Mouse (Mus musculus): ENCODE results near the gene Ccdc162.
A peak's percentile ranks its signal among the peaks of the same experiment; 100 is the strongest.
"Not testable (repeated sequence)": the region's sequence is repeated elsewhere in the genome, so short reads cannot be mapped to it uniquely, and the experiment has no call there.

Ccdc162 gene

GRCm38 (mm10) chr10:41697040-41697439 lies 19.4 kb downstream of the Ccdc162 start:
- DNase-seq (ENCODE audit: low spot score in 2 of 2), result no peak

GRCm38 (mm10) chr10:41690978-41691377 lies 25.5 kb downstream of the Ccdc162 start:
- no peak for DNase-seq (ENCODE audit: low spot score in 2 of 2)

- DNase-seq (ENCODE audit: low spot score in 2 of 2), result peak in 1 of 2 experiments; percentile 54
Observed at GRCm38 (mm10) chr10:41689941-41690887, 26.2 kb downstream of the Ccdc162 start.

DNA sequence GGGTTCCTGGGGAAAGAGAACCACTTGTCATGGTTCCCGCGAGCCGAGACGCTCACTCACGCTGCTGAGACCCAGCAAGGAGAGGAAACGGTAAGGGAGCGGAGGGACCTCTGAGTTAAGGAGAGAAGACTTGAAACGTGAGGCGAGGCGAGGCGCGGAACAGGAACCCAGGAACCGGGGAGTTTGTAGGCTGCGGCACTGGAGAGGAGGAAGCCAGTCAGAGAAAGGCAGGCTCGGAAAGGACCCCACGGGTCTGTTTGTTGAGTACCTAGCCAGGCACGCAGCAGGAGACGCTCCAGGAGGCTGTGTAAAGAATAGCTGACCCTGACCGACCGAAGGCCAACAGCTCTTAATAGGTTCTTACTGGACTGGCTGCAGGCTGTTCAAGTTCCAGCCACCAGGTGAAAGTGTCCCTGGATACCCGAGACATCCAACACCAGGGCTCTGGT lies 31.9 kb downstream of the Ccdc162 start:
- DNase-seq (ENCODE audit: low spot score in 2 of 2), result no peak

DNA sequence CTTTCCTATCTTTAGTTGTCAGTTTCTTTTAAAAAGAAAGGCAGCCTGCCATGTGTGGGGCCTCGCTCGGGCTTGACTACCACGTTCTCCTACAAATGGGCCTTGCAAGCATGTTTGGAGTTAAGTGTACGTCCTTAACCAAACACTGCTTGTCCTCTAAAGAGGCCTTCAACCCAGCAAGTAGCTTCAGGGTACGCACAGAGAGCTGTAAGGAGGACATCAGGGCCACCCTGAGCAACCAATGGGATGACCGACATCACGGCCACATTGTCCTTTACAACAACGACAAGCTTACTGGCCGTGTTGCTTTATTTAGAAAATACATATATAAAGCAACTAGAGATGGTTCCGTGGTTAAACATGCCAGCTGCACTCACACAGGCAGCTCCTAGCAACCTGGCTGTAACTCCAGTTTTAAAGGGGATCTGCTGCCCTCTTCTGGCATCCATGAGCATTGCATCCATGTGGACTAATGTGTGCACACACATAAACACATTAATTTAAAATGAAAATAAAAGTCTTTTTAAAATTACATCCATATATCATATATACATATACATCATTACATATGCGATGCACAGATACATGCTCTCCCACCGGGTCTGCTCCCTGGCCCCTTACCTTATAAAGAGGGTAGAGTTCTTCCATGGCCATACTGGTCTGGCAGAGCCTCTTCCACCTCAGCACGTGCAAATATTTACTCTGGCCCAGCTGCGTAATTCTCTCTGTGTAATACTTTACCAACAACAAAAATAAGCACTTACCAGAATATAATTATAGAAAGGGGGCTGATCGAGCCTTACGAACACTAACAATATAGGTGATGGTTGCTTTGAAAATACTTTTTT lies 33.7 kb downstream of the Ccdc162 start:
- peak; percentile 56 to 84 for DNase-seq (ENCODE audit: low spot score in 2 of 2)

- peak; percentile 49 to 55 for DNase-seq (ENCODE audit: low spot score in 2 of 2)
Observed at GRCm38 (mm10) chr10:41678746-41679360, 37.6 kb downstream of the Ccdc162 start.

DNA sequence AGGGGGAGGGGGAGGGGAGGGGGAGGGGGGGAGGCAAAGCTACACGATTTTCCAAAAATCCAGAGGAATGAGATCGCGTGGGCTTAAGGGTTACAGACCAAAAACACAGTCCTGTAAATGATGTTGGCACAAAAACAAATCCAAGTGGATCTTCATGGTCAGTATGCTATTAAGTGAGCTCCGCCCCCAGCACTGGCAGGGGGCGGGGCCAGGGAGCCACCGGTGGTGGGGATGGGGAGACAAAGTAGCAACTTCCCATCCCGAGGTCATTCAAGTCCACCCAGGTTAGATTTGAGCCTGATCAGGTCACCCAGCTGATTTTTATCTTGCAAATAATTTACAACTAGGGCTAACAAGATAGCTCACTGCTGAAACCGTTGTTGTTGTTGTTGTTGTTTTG lies 39.0 kb downstream of the Ccdc162 start:
- no peak for DNase-seq (ENCODE audit: low spot score in 2 of 2)

- DNase-seq (ENCODE audit: low spot score in 2 of 2), result no peak
Observed at GRCm38 (mm10) chr10:41676661-41677061, 39.8 kb downstream of the Ccdc162 start.

DNA sequence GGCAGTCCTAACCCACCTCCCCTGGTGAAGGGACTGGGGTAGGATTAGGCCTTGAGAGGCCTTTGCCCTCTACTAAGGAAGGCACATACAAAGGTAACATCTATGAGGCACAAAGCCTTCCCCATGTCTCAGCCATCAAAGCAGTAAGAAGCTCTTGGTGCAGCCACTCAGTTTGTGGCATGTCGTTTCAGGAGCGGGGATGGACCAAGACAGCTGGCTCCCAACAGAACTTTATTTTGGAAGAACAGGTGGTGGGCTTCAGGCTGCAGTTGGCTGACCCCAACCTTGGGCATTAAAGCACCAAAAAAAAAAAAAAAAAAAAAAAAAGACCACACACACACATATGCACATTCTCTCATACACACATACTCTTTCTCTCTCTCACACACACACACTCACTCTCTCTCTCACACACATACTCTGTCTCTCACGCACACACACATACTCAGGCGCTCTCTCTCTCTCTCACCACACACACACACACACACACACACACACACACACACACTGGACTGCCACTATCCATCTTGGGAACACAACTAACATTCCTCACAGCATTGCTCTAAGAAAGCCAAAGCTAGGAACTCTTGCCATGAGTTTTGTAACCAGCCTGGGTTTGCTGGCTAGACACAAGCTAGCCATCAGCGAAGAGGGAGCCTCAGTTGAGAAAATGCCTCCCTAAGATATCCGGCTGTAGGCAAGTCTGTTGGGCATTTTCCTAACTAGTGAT lies 40.4 kb downstream of the Ccdc162 start:
- no peak for DNase-seq (ENCODE audit: low spot score in 2 of 2)

GRCm38 (mm10) chr10:41675243-41675642 lies 41.2 kb downstream of the Ccdc162 start:
- no peak for DNase-seq (ENCODE audit: low spot score in 2 of 2)

GRCm38 (mm10) chr10:41674362-41674761 lies 42.1 kb downstream of the Ccdc162 start:
- DNase-seq (ENCODE audit: low spot score in 2 of 2), result no peak

- no peak for DNase-seq (ENCODE audit: low spot score in 2 of 2)
Observed at GRCm38 (mm10) chr10:41670196-41670595, 46.2 kb downstream of the Ccdc162 start.

- DNase-seq (ENCODE audit: low spot score in 2 of 2), result no peak
Observed at GRCm38 (mm10) chr10:41665498-41665897, 50.9 kb downstream of the Ccdc162 start.

DNA sequence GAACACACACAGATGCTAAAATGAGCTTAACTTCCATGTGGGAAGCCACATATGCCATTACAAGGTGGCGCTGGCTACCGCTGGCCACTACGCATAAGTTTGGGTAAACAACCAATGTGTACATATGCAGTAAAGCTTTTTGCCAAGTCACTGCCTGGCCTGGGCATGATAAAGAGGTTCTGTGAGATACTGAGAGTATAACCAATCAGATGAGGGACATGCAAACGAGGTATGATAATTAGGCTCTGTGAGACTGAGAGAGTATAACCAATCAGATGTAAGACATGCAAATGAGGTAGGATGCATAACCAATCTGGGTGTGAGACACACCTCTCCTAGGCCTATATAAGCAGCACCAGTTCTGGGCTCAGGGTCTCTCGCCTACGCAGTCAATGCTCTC lies 56.8 kb downstream of the Ccdc162 start:
- not testable (repeated sequence) for DNase-seq (ENCODE audit: low spot score in 2 of 2)

GRCm38 (mm10) chr10:41655684-41656083 lies 60.8 kb downstream of the Ccdc162 start:
- DNase-seq (ENCODE audit: low spot score in 2 of 2), result not testable (repeated sequence)

DNA sequence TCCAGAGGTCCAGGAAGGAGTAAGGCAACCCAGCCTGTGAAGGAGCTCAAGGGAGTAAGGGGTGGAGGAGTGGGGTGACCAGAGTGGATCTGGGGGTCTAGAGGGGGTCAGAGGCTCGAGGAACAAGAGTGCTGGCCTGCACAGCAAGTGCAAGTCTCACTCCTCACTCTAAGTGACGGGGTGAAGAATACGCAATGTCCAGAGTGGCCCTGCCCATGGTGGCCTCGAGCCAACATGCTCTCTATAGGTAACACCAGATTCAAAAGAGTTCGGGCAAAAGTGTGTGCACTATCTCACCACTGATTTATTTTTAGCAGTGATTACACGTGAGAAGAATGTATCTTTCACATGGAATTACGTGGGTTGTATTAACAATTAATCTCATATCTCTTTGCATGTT lies 63.4 kb downstream of the Ccdc162 start:
- DNase-seq (ENCODE audit: low spot score in 2 of 2), result no peak

- DNase-seq (ENCODE audit: low spot score in 2 of 2), result no peak
Observed at GRCm38 (mm10) chr10:41652094-41652775, 64.2 kb downstream of the Ccdc162 start.

DNA sequence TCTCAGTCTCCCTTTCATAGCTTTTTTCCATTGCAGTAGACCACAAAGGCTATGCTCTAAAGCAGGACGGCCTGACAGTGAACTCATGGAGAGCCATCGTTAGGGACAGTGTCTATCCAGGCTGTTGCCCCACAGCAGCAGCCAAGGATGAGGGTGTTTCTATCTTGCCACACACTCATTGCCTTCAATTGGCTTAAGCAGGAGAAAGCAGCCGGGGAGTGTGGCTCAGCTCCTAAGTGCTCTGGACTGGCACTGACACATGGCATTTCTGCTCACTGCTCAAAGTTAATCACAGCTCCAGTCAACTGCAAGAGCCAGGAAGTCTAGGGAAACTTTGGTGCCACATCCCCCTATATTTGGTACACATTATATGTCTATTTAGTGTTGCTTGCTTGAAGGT lies 64.9 kb downstream of the Ccdc162 start:
- no peak for DNase-seq (ENCODE audit: low spot score in 2 of 2)

DNA sequence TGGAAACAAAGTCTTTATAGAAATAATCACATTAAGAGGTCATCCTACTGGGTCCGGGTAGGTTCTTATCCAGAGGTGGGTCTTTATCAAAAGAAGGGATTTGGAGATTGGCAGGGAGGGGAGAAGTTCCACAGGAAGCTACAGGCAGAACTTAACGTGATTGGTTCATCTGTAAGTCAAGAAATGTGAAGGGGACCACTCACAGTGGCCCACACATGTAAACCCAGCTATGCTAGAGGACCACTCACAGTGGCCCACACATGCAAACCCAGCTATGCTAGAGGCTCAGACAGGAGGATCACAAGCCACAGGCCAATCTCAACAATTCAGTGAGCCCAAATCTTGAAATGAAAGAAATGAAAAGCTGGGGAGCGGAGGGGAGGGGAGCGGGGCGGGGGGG lies 67.2 kb downstream of the Ccdc162 start:
- DNase-seq (ENCODE audit: low spot score in 2 of 2), result no peak

GRCm38 (mm10) chr10:41638776-41639175 lies 77.7 kb downstream of the Ccdc162 start:
- no peak for DNase-seq (ENCODE audit: low spot score in 2 of 2)

All from frontal cortex, postnatal 10 days (tissue).